9 mouse cellular contexts compared by ENCODE assay signal in genomic region chr1:170996753-170997152, GRCm38 (mm10). TPM values are rescaled to one million over a fixed set of nuclear protein-coding genes. Genes with fewer than 3 reads are reported as not detected.
DNase-seq lines count a peak whose midpoint lies in the region; ATAC-seq and TF ChIP-seq lines count a peak whose summit lies in the region.
"Had no signal": no experiment of that assay in that cellular context is flagged by ENCODE, and none has a peak within 500 bp of the region (broad histone marks: within the 10 kb centered on the region; RNA-seq: fewer than 3 reads in every experiment).

No protein-coding gene starts in this region.

- H3K27ac ChIP-seq in hindbrain, embryonic 10.5 days = no peak overlapping the region
- H3K27ac ChIP-seq in hindbrain, embryonic 16.5 days (ENCODE audit: low read depth, low read length) = no peak overlapping the region
- no peak overlapping the region for H3K27ac ChIP-seq in heart, postnatal 0 days (ENCODE audit: low read depth)
- H3K27ac ChIP-seq: embryonic facial prominence, embryonic 13.5 days had no signal

- H3K9me3 ChIP-seq in hindbrain, embryonic 10.5 days = no peaks in the 10 kb centered on the region
- H3K9me3 ChIP-seq in hindbrain, embryonic 16.5 days (ENCODE audit: control insufficient read depth, low read length) = no peaks in the 10 kb centered on the region
- no peaks in the 10 kb centered on the region for H3K9me3 ChIP-seq in heart, postnatal 0 days (replicated peaks; ENCODE audit: control insufficient read depth, low read length)
- H3K9me3 ChIP-seq: embryonic facial prominence, embryonic 13.5 days had no signal

- CTCF ChIA-PET in Patski (lab: Charles Lee) = interaction anchor here (0.6 to 2.6 kb wide), 12 partner anchors 10 to 108 kb away, joined by 3 to 28 read pairs (median 3); partner anchors contain the start of gene Fcgr2b

- TF ChIP-seq EP300 in heart, postnatal 0 days (IDR thresholded peaks at IDR 0.05; ENCODE audit: low read depth) = no peak

- H3K4me3 ChIP-seq in hindbrain, embryonic 10.5 days = no peak overlapping the region
- H3K4me3 ChIP-seq in hindbrain, embryonic 16.5 days (ENCODE audit: low read length) = no peak overlapping the region
- H3K4me3 ChIP-seq in heart, postnatal 0 days (ENCODE audit: low read depth, low read length) = no peak overlapping the region
- H3K4me3 ChIP-seq: embryonic facial prominence, embryonic 13.5 days had no signal

- H3K4me1 ChIP-seq in hindbrain, embryonic 10.5 days (replicated peaks) = 0 out of 2 replicates have a peak, but pooled peaks cover 4% of the 10 kb centered on the region
- no peaks in the 10 kb centered on the region for H3K4me1 ChIP-seq in hindbrain, embryonic 16.5 days (ENCODE audit: control insufficient read depth, insufficient read depth, low read depth, low read length)
- H3K4me1 ChIP-seq in heart, postnatal 0 days (ENCODE audit: control insufficient read depth, insufficient read depth) = no peaks in the 10 kb centered on the region
- H3K4me1 ChIP-seq: embryonic facial prominence, embryonic 13.5 days had no signal

- in situ Hi-C loops in Patski (cut with MboI; ENCODE audit: low pct_unique_long_range_greater_than_20kb) = loop anchor here (25.0 kb wide), 1 partner anchor 359 kb away; the partner anchor contains the start of gene Olfml2b

- WGBS in hindbrain, embryonic 10.5 days = 47% methylated on average over 3 of the region's 3 CpGs
- WGBS in hindbrain, embryonic 16.5 days = 55% methylated on average over 3 of the region's 3 CpGs
- WGBS in heart, postnatal 0 days = 31% methylated on average over 3 of the region's 3 CpGs

- DNase-seq in hindbrain, embryonic 10.5 days (ENCODE audit: low spot score) = peak; percentile 43
- no peak for DNase-seq in Patski (ENCODE audit: low read depth, low spot score)
- peak; percentile 56 to 57 for DNase-seq in cerebellum, postnatal 36 days
- DNase-seq in heart, postnatal 0 days (ENCODE audit: low spot score) = peak; percentile 68
- peak; percentile 57 to 59 for DNase-seq in left cerebral cortex, adult 18-20 months (ENCODE audit: low spot score in 2 of 2)
- peak; percentile 39 to 60 for DNase-seq in monocyte, adult 2 months (ENCODE audit: low read depth in 1 of 2, low spot score in 2 of 2)
- peak; percentile 70 for DNase-seq in testis, postnatal 10 days (ENCODE audit: low spot score)

- H3K36me3 ChIP-seq in hindbrain, embryonic 10.5 days = no peaks in the 10 kb centered on the region
- no peaks in the 10 kb centered on the region for H3K36me3 ChIP-seq in hindbrain, embryonic 16.5 days (ENCODE audit: control insufficient read depth, insufficient read depth, low read length)
- H3K36me3 ChIP-seq in heart, postnatal 0 days (replicated peaks; ENCODE audit: control insufficient read depth, insufficient read depth, low read length) = no peaks in the 10 kb centered on the region
- H3K36me3 ChIP-seq: embryonic facial prominence, embryonic 13.5 days had no signal

- POLR2A ChIA-PET in Patski (lab: Charles Lee) = no interaction called here

- TF ChIP-seq CTCF in Patski (IDR thresholded peaks at IDR 0.05) = peak; percentile 87
- TF ChIP-seq CTCF in heart, postnatal 0 days (IDR thresholded peaks at IDR 0.05; ENCODE audit: low read depth) = peak; percentile 89

- ATAC-seq in hindbrain, embryonic 16.5 days = no peak
- ATAC-seq in Patski = no peak
- ATAC-seq in heart, postnatal 0 days (ENCODE audit: insufficient read depth, low read depth) = peak; percentile 72; the same call in 1 of the 2 replicates

- no peak overlapping the region for H3K9ac ChIP-seq in hindbrain, embryonic 16.5 days (ENCODE audit: low read depth, low read length)
- H3K9ac ChIP-seq in heart, postnatal 0 days (replicated peaks; ENCODE audit: low read depth, low read length) = no peak overlapping the region
- H3K9ac ChIP-seq: embryonic facial prominence, embryonic 13.5 days had no signal

- H3K4me2 ChIP-seq in hindbrain, embryonic 16.5 days (ENCODE audit: low read length) = no peak overlapping the region
- no peak overlapping the region for H3K4me2 ChIP-seq in heart, postnatal 0 days (ENCODE audit: low read depth, low read length)
- H3K4me2 ChIP-seq: embryonic facial prominence, embryonic 13.5 days had no signal

- H3K27me3 ChIP-seq in hindbrain, embryonic 10.5 days (ENCODE audit: insufficient read depth, poor library complexity, severe bottlenecking) = no peaks in the 10 kb centered on the region
- no peaks in the 10 kb centered on the region for H3K27me3 ChIP-seq in hindbrain, embryonic 16.5 days (replicated peaks; ENCODE audit: control insufficient read depth, insufficient read depth, low read length)
- no peaks in the 10 kb centered on the region for H3K27me3 ChIP-seq in Patski
- H3K27me3 ChIP-seq in heart, postnatal 0 days (ENCODE audit: control insufficient read depth, insufficient read depth, low read length) = no peaks in the 10 kb centered on the region
- H3K27me3 ChIP-seq: embryonic facial prominence, embryonic 13.5 days had no signal

RNA-seq across cellular contexts. Expression of gene Fcgr2b, which starts 20.4 kb away (rescaled TPM):
- 0.26 TPM in 1 of 2 replicates, not detected in the other for polyA plus RNA-seq in hindbrain, embryonic 10.5 days (2016; fragmentation: Nextera tagmentation; extraction: Ambion mirVana)
- 1.6 and 2.3 TPM in 2 replicates for polyA plus RNA-seq in hindbrain, embryonic 16.5 days (2015; fragmentation: Nextera tagmentation; extraction: Ambion mirVana)
- polyA plus RNA-seq in Patski (2021) = 0.08 TPM
- total RNA-seq in heart, postnatal 0 days (2014; rRNA removed; ENCODE audit: low replicate concordance) = 1.4 and 9.7 TPM in 2 replicates
- 2.0 and 2.3 TPM in 2 replicates for polyA plus RNA-seq in heart, postnatal 0 days (2015; fragmentation: Nextera tagmentation; extraction: Ambion mirVana)
- total RNA-seq in left cerebral cortex, adult 18-20 months (2021) = 1 to 10 TPM; 4.5 to 5.3 TPM

RNA-seq across cellular contexts. Expression of gene Fcgr4, which starts 22.0 kb away (rescaled TPM):
- 0.30 and 0.64 TPM in 2 replicates for polyA plus RNA-seq in hindbrain, embryonic 10.5 days (2016; fragmentation: Nextera tagmentation; extraction: Ambion mirVana)
- polyA plus RNA-seq in hindbrain, embryonic 16.5 days (2015; fragmentation: Nextera tagmentation; extraction: Ambion mirVana) = 0.20 and 0.40 TPM in 2 replicates
- polyA plus RNA-seq in Patski (2021) = 0.08 TPM
- total RNA-seq in heart, postnatal 0 days (2014; rRNA removed; ENCODE audit: low replicate concordance) = 0.23 and 1.7 TPM in 2 replicates
- 0.60 and 1.0 TPM in 2 replicates for polyA plus RNA-seq in heart, postnatal 0 days (2015; fragmentation: Nextera tagmentation; extraction: Ambion mirVana)
- total RNA-seq in left cerebral cortex, adult 18-20 months (2021) = not detected
